Mouse (Mus musculus) intestine, embryonic 15.5 days (tissue): ENCODE data around the gene Gpr88. TPM values are rescaled to one million over a fixed set of nuclear protein-coding genes. Genes with fewer than 3 reads are reported as not detected.
"Not testable (repeated sequence)": the region's sequence is repeated elsewhere in the genome, so short reads cannot be mapped to it uniquely, and the experiment has no call there.

Source experiments
- ATAC-seq: fragments of 200-750 bp; cut with Nextera tagmentation; 2 replicates; pipeline ENCODE4 v1.8.0; 2017; ENCODE audit warnings: moderate TSS enrichment, moderate library complexity
- H3K27ac ChIP-seq: fragments of 300-500 bp; sonication (generic); 2 replicates; pipeline ENCODE4 v1.5.1; 2015; ENCODE audit warnings: mild to moderate bottlenecking, inconsistent platforms
- H3K27me3 ChIP-seq: fragments of 300-500 bp; sonication (generic); replicated peaks from 2 replicates; pipeline ENCODE4 v1.6.1; 2015; ENCODE audit warnings: inconsistent platforms
- H3K36me3 ChIP-seq: fragments of 300-500 bp; sonication (generic); 2 replicates; pipeline ENCODE4 v1.6.1; 2015; ENCODE audit warnings: inconsistent platforms
- H3K4me1 ChIP-seq: fragments of 300-500 bp; sonication (generic); replicated peaks from 2 replicates; pipeline ENCODE4 v1.6.1; 2015; ENCODE audit warnings: inconsistent platforms
- H3K4me2 ChIP-seq: fragments of 300-500 bp; sonication (generic); replicated peaks from 2 replicates; pipeline ENCODE4 v1.6.1; 2015; ENCODE audit warnings: mild to moderate bottlenecking, inconsistent platforms
- H3K4me3 ChIP-seq: fragments of 300-500 bp; sonication (generic); replicated peaks from 2 replicates; pipeline ENCODE4 v1.5.1; 2015; ENCODE audit warnings: inconsistent platforms
- H3K9ac ChIP-seq: fragments of 300-500 bp; sonication (generic); 2 replicates; pipeline ENCODE4 v1.6.1; 2015; ENCODE audit warnings: inconsistent platforms
- H3K9me3 ChIP-seq: fragments of 300-500 bp; sonication (generic); 2 replicates; pipeline ENCODE4 v1.6.1; 2016; ENCODE audit warnings: inconsistent platforms
- WGBS: fragments of 180-500 bp; shearing (Covaris S2); methylation state at CpG from one replicate; pipeline ENCODE4 v1.1.7; 2015; 5-methylcytosine and 5-hydroxymethylcytosine counted together
- polyA plus RNA-seq: library from polyadenylated mRNA; unstranded; fragments of >200 nt; fragmentation: Nextera tagmentation; extraction: Ambion mirVana; gene quantifications from 2 replicates; pipeline ENCODE4 v1.2.1, GENCODE M21; 2015

The Gpr88 gene
- polyA plus RNA-seq, 1 experiment from 2014 or later, result 1.5 TPM

GRCm38 (mm10) chr3:116233515-116233914, 19.8 kb downstream of the Gpr88 start:
- no peaks in the 10 kb centered on the region for H3K36me3 ChIP-seq
- no peak overlapping the region for H3K27ac ChIP-seq
- H3K4me1 ChIP-seq, result no peaks in the 10 kb centered on the region; the same call in 1 of the 2 replicates
- no peak overlapping the region for H3K4me3 ChIP-seq
- WGBS, result 83% methylated on average over 3 of the region's 3 CpGs
- no peaks in the 10 kb centered on the region for H3K9me3 ChIP-seq
- no peak for ATAC-seq
- no peaks in the 10 kb centered on the region for H3K27me3 ChIP-seq
- no peak overlapping the region for H3K9ac ChIP-seq
- no peak overlapping the region for H3K4me2 ChIP-seq

GRCm38 (mm10) chr3:116232763-116233162, 20.5 kb downstream of the Gpr88 start:
- ATAC-seq, result no peak
- H3K9ac ChIP-seq, result no peak overlapping the region
- no peak overlapping the region for H3K27ac ChIP-seq
- WGBS, result 82% methylated on average over 5 of the region's 5 CpGs
- H3K27me3 ChIP-seq, result no peaks in the 10 kb centered on the region
- H3K9me3 ChIP-seq, result no peaks in the 10 kb centered on the region
- no peaks in the 10 kb centered on the region; the same call in 1 of the 2 replicates for H3K4me1 ChIP-seq
- no peak overlapping the region for H3K4me2 ChIP-seq
- H3K4me3 ChIP-seq, result no peak overlapping the region
- H3K36me3 ChIP-seq, result no peaks in the 10 kb centered on the region

- ATAC-seq, result no peak
- Histone ChIP-seq H3K4me3 (no peak overlapping the region), H3K9ac (no peak overlapping the region), H3K27ac (no peak overlapping the region), H3K4me2 (no peak overlapping the region), H3K4me1 (no peaks in the 10 kb centered on the region; the same call in 1 of the 2 replicates), H3K36me3 (no peaks in the 10 kb centered on the region), H3K27me3 (no peaks in the 10 kb centered on the region), H3K9me3 (no peaks in the 10 kb centered on the region)
- 78% methylated on average over 4 of the region's 4 CpGs for WGBS
These were observed 24.0 kb downstream of the Gpr88 start for GRCm38 (mm10) chr3:116229336-116229735.

GRCm38 (mm10) chr3:116228360-116229245, 24.7 kb downstream of the Gpr88 start:
- H3K27me3 ChIP-seq, result no peaks in the 10 kb centered on the region
- 67% methylated on average over 11 of the region's 11 CpGs for WGBS
- no peak overlapping the region for H3K27ac ChIP-seq
- no peaks in the 10 kb centered on the region for H3K9me3 ChIP-seq
- no peak overlapping the region for H3K4me3 ChIP-seq
- no peak overlapping the region for H3K9ac ChIP-seq
- ATAC-seq, result no peak
- no peaks in the 10 kb centered on the region for H3K36me3 ChIP-seq
- no peak overlapping the region for H3K4me2 ChIP-seq
- no peaks in the 10 kb centered on the region; the same call in 1 of the 2 replicates for H3K4me1 ChIP-seq

GRCm38 (mm10) chr3:116227383-116227782, 25.9 kb downstream of the Gpr88 start:
- Histone ChIP-seq H3K36me3 (no peaks in the 10 kb centered on the region), H3K27me3 (no peaks in the 10 kb centered on the region), H3K9me3 (no peaks in the 10 kb centered on the region), H3K9ac (no peak overlapping the region), H3K4me1 (no peaks in the 10 kb centered on the region; the same call in 1 of the 2 replicates), H3K4me3 (no peak overlapping the region), H3K4me2 (no peak overlapping the region), H3K27ac (no peak overlapping the region)
- no peak for ATAC-seq
- WGBS, result 65% methylated on average over 5 of the region's 5 CpGs

- Histone ChIP-seq H3K4me2 (no peak overlapping the region), H3K27me3 (no peaks in the 10 kb centered on the region), H3K4me3 (no peak overlapping the region), H3K9me3 (no peaks in the 10 kb centered on the region), H3K27ac (no peak overlapping the region), H3K36me3 (no peaks in the 10 kb centered on the region), H3K9ac (no peak overlapping the region), H3K4me1 (no peaks in the 10 kb centered on the region; the same call in 1 of the 2 replicates)
- no peak for ATAC-seq
- WGBS, result 87% methylated on average over 6 of the region's 6 CpGs
These were observed 26.4 kb downstream of the Gpr88 start for GRCm38 (mm10) chr3:116226915-116227314.

GRCm38 (mm10) chr3:116222511-116223243, 30.6 kb downstream of the Gpr88 start:
- H3K4me3 ChIP-seq, result no peak overlapping the region
- H3K9me3 ChIP-seq, result no peaks in the 10 kb centered on the region
- H3K9ac ChIP-seq, result no peak overlapping the region
- no peak for ATAC-seq
- no peaks in the 10 kb centered on the region for H3K36me3 ChIP-seq
- H3K4me1 ChIP-seq, result no peaks in the 10 kb centered on the region
- H3K4me2 ChIP-seq, result no peak overlapping the region; the same call in 1 of the 2 replicates
- 40% methylated on average over 17 of the region's 17 CpGs for WGBS
- no peaks in the 10 kb centered on the region for H3K27me3 ChIP-seq
- H3K27ac ChIP-seq, result no peak overlapping the region

GRCm38 (mm10) chr3:116221686-116222010, 31.7 kb downstream of the Gpr88 start:
- no peak overlapping the region for H3K4me2 ChIP-seq
- H3K9me3 ChIP-seq, result no peaks in the 10 kb centered on the region
- H3K4me3 ChIP-seq, result no peak overlapping the region
- no peak overlapping the region for H3K27ac ChIP-seq
- no peaks in the 10 kb centered on the region for H3K36me3 ChIP-seq
- H3K27me3 ChIP-seq, result no peaks in the 10 kb centered on the region
- H3K4me1 ChIP-seq, result no peaks in the 10 kb centered on the region
- WGBS, result 22% methylated on average over 3 of the region's 3 CpGs
- ATAC-seq, result peak; percentile 25; the same call in 1 of the 2 replicates
- no peak overlapping the region for H3K9ac ChIP-seq

GRCm38 (mm10) chr3:116220980-116221685, 32.2 kb downstream of the Gpr88 start:
- no peak overlapping the region for H3K9ac ChIP-seq
- H3K4me2 ChIP-seq, result no peak overlapping the region
- H3K36me3 ChIP-seq, result no peaks in the 10 kb centered on the region
- no peak overlapping the region for H3K27ac ChIP-seq
- H3K4me3 ChIP-seq, result no peak overlapping the region
- no peaks in the 10 kb centered on the region for H3K4me1 ChIP-seq
- no peaks in the 10 kb centered on the region for H3K9me3 ChIP-seq
- ATAC-seq, result 0 out of 2 replicates have a peak, but pooled peaks have one; percentile 10
- no peaks in the 10 kb centered on the region for H3K27me3 ChIP-seq
- 36% methylated on average over 6 of the region's 6 CpGs for WGBS

GRCm38 (mm10) chr3:116217398-116217797, 35.9 kb downstream of the Gpr88 start:
- ATAC-seq, H3K4me2 ChIP-seq, H3K4me3 ChIP-seq, H3K4me1 ChIP-seq, H3K36me3 ChIP-seq, H3K9ac ChIP-seq, H3K27ac ChIP-seq, H3K9me3 ChIP-seq, H3K27me3 ChIP-seq: not testable (repeated sequence)
- 66% methylated on average over 6 of the region's 6 CpGs for WGBS

- H3K27me3 ChIP-seq, result no peaks in the 10 kb centered on the region
- no peak for ATAC-seq
- H3K36me3 ChIP-seq, result no peaks in the 10 kb centered on the region
- no peak overlapping the region for H3K27ac ChIP-seq
- H3K4me3 ChIP-seq, result no peak overlapping the region
- WGBS, result 61% methylated on average over 1 of the region's 1 CpGs
- H3K4me2 ChIP-seq, result no peak overlapping the region
- no peak overlapping the region for H3K9ac ChIP-seq
- H3K9me3 ChIP-seq, result no peaks in the 10 kb centered on the region
- H3K4me1 ChIP-seq, result no peaks in the 10 kb centered on the region
These were observed 37.0 kb downstream of the Gpr88 start for GRCm38 (mm10) chr3:116216261-116216660.

GRCm38 (mm10) chr3:116211639-116212038, 41.7 kb downstream of the Gpr88 start:
- Histone ChIP-seq H3K27me3 (no peaks in the 10 kb centered on the region), H3K36me3 (no peaks in the 10 kb centered on the region), H3K4me1 (0 out of 2 replicates have a peak, but pooled peaks cover 5% of the 10 kb centered on the region), H3K9me3 (no peaks in the 10 kb centered on the region), H3K4me2 (no peak overlapping the region), H3K4me3 (no peak overlapping the region), H3K9ac (no peak overlapping the region), H3K27ac (no peak overlapping the region)
- no peak for ATAC-seq
- 55% methylated on average over 5 of the region's 5 CpGs for WGBS
